Mouse (Mus musculus) heart, adult 2 months (tissue): ENCODE measurements around the gene Sctr. TPM values are rescaled to one million over a fixed set of nuclear protein-coding genes. Genes with fewer than 3 reads are reported as not detected.
A peak's percentile ranks its signal among the peaks of the same experiment; 100 is the strongest.
"Not testable (repeated sequence)": the region's sequence is repeated elsewhere in the genome, so short reads cannot be mapped to it uniquely, and the experiment has no call there.

Experiments
- DNase-seq, 2 experiments: peaks; one replicate each; pipeline ENCODE4 v3.0.0; 2021
- H3K27ac ChIP-seq: fragments of 200-600 bp; 2 replicates; pipeline ENCODE4 v1.8.1; 2022
- H3K27me3 ChIP-seq: fragments of 200-500 bp; 2 replicates; pipeline ENCODE4 v1.6.1; 2012; ENCODE audit warnings: mild to moderate bottlenecking, low read length, inconsistent platforms, mixed read lengths; ENCODE audit not compliant: control insufficient read depth, insufficient read depth
- H3K36me3 ChIP-seq: fragments of 200-500 bp; 2 replicates; pipeline ENCODE4 v1.6.1; 2012; ENCODE audit warnings: low read length, inconsistent platforms; ENCODE audit not compliant: control insufficient read depth, insufficient read depth
- H3K4me1 ChIP-seq: fragments of 200-500 bp; 2 replicates; pipeline ENCODE4 v1.6.1; 2011; ENCODE audit warnings: low read length; ENCODE audit not compliant: control insufficient read depth, insufficient read depth
- H3K4me3 ChIP-seq: fragments of 200-600 bp; 2 replicates; pipeline ENCODE4 v1.8.1; 2022
- H3K79me2 ChIP-seq: fragments of 200-500 bp; replicated peaks from 2 replicates; pipeline ENCODE4 v1.6.1; 2012; ENCODE audit warnings: mild to moderate bottlenecking, inconsistent platforms, low read length, moderate library complexity, mixed read lengths; ENCODE audit not compliant: control insufficient read depth, insufficient read depth
- H3K9ac ChIP-seq: fragments of 200-500 bp; 2 replicates; pipeline ENCODE4 v1.6.1; 2012; ENCODE audit warnings: low read depth, mild to moderate bottlenecking, control low read depth, inconsistent platforms, low read length, mixed read lengths
- CTCF ChIP-seq: fragments of 200-600 bp; IDR thresholded peaks from 2 replicates; pipeline ENCODE4 v1.8.1; 2022; ENCODE audit warnings: antibody characterized with exemption, mild to moderate bottlenecking, moderate library complexity
- EP300 ChIP-seq: fragments of 200-500 bp; IDR thresholded peaks from 2 replicates; pipeline ENCODE4 v1.6.1; 2011; ENCODE audit warnings: low read depth, low read length, control low read depth; ENCODE audit not compliant: insufficient read depth
- POLR2A ChIP-seq: fragments of 200-500 bp; IDR thresholded peaks from 2 replicates; pipeline ENCODE4 v1.6.1; 2011; ENCODE audit warnings: mild to moderate bottlenecking, low read depth, low read length, control low read depth; ENCODE audit not compliant: insufficient read depth
- WGBS: fragments of 180-500 bp; shearing (Covaris S2); methylation state at CpG from one replicate; pipeline ENCODE4 v1.1.7; 2018; 5-methylcytosine and 5-hydroxymethylcytosine counted together
- intact Hi-C: fragments of 180-260 bp; cut with DNase I; formaldehyde crosslinking; loops from one replicate; pipeline ENCODE4 v1.15.1; 2025
- polyA plus RNA-seq: library from polyadenylated mRNA; depleted of rRNA; stranded (reverse); fragments of >200 nt; gene quantifications from 2 replicates; pipeline ENCODE4 v1.2.3, GENCODE M21; 2012
- total RNA-seq, 2 experiments: library from RNA; stranded (reverse); gene quantifications; 2 replicates each; pipeline ENCODE4 v1.2.3; 2021

Sctr gene
- total and polyA plus RNA-seq, 3 experiments, result 0.16 to 0.84 TPM; not detected in 1

GRCm38 (mm10) chr1:120085696-120086095 lies 79.0 kb downstream of the Sctr start:
- 74% methylated on average over 3 of the region's 3 CpGs for WGBS
- Histone ChIP-seq H3K27ac (no peak overlapping the region), H3K36me3 (no peaks in the 10 kb centered on the region), H3K79me2 (no peaks in the 10 kb centered on the region), H3K4me1 (no peaks in the 10 kb centered on the region), H3K9ac (no peak overlapping the region), H3K4me3 (no peak overlapping the region), H3K27me3 (no peaks in the 10 kb centered on the region)
- no peak for TF ChIP-seq EP300
- intact Hi-C loops, result no loop called here
- DNase-seq, result no peak

DNA sequence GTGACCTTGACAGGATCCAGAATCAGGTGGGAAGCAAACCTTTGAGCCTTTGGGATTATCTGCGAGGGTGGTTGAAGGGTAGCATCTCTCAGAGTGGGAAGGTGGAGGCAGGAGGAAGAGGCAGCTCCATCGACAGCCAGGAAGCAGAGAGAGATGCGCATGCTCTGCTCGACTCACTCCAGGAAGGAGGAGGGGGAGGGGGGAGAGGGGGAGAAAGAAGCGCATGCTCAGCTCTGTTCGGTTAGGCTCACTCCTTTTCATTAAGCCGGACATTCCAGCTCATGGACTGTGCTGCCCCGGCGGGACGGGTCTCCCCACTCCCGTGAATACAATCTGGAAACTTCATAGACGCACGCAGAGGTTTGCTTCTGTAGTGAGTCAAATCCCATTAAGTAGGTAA lies 80.0 kb downstream of the Sctr start:
- no peaks in the 10 kb centered on the region for H3K27me3 ChIP-seq
- H3K36me3 ChIP-seq, result no peaks in the 10 kb centered on the region
- intact Hi-C loops, result no loop called here
- no peaks in the 10 kb centered on the region for H3K79me2 ChIP-seq
- no peak overlapping the region for H3K4me3 ChIP-seq
- H3K27ac ChIP-seq, result no peak overlapping the region
- no peak for DNase-seq
- H3K9ac ChIP-seq, result no peak overlapping the region
- 69% methylated on average over 13 of the region's 13 CpGs for WGBS
- H3K4me1 ChIP-seq, result no peaks in the 10 kb centered on the region
- TF ChIP-seq CTCF (no peak), EP300 (no peak), POLR2A (no peak)

- no peak overlapping the region for H3K27ac ChIP-seq
- no peak overlapping the region for H3K4me3 ChIP-seq
- H3K79me2 ChIP-seq, result no peaks in the 10 kb centered on the region
- intact Hi-C loops, result no loop called here
- no peak overlapping the region for H3K9ac ChIP-seq
- TF ChIP-seq EP300 (no peak), POLR2A (no peak), CTCF (no peak)
- DNase-seq, result no peak
- no peaks in the 10 kb centered on the region for H3K4me1 ChIP-seq
- 30% methylated on average over 5 of the region's 5 CpGs for WGBS
- H3K36me3 ChIP-seq, result no peaks in the 10 kb centered on the region
- no peaks in the 10 kb centered on the region for H3K27me3 ChIP-seq
Measured at GRCm38 (mm10) chr1:120089180-120089579, 82.5 kb downstream of the Sctr start.

- peak in 1 of 2 experiments; percentile 52 for DNase-seq
- no peak overlapping the region for H3K4me3 ChIP-seq
- no peaks in the 10 kb centered on the region for H3K4me1 ChIP-seq
- WGBS, result 55% methylated on average over 8 of the region's 8 CpGs
- intact Hi-C loops, result no loop called here
- H3K36me3 ChIP-seq, result no peaks in the 10 kb centered on the region
- TF ChIP-seq EP300, result 0 out of 2 replicates have a peak, but pooled peaks have one; percentile 24
- TF ChIP-seq POLR2A, result no peak
- TF ChIP-seq CTCF, result no peak
- peak overlapping the region; percentile 17; the same call in 1 of the 2 replicates for H3K27ac ChIP-seq
- no peaks in the 10 kb centered on the region for H3K79me2 ChIP-seq
- no peak overlapping the region for H3K9ac ChIP-seq
- no peaks in the 10 kb centered on the region for H3K27me3 ChIP-seq
Measured at GRCm38 (mm10) chr1:120090880-120091570, 84.3 kb downstream of the Sctr start.

DNA sequence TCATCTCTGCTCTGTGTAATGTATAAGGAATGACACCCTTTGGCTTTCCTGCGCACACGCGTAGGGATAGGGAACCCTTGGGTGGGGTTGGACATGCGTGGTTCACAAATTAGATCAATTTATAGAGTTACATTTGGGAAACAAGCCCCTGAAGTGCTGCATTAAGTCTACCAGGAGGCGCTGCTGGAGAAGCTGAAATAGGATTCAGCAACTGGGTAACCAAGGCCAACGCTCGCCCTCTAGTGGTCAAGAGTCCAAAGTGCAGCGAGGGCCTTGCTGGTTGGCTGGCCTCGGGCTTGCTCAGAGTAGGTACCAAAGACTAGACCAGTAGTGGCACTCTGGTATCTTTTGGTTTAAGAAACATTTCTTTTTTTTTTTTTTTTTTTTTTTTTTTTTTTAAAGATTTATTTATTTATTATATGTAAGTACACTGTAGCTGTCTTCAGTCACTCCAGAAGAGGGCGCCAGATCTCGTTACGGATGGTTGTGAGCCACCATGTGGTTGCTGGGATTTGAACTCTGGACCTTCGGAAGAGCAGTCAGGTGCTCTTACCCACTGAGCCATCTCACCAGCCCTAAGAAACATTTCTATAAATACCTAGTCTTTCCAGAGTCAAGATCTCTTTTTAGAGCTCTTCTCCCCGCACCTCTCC lies 86.9 kb downstream of the Sctr start:
- peak; percentile 81 to 85 for DNase-seq
- not testable (repeated sequence) for H3K79me2 ChIP-seq, H3K36me3 ChIP-seq, H3K9ac ChIP-seq, H3K27me3 ChIP-seq, H3K4me1 ChIP-seq, H3K4me3 ChIP-seq, H3K27ac ChIP-seq
- intact Hi-C loops, result loop anchor here (1.0 to 2.0 kb wide), 2 partner anchors 60 to 275 kb away; no protein-coding TSS in a partner anchor
- TF ChIP-seq EP300, result peak; percentile 77
- TF ChIP-seq CTCF, result peak; percentile 79
- WGBS, result 55% methylated on average over 13 of the region's 14 CpGs

DNA sequence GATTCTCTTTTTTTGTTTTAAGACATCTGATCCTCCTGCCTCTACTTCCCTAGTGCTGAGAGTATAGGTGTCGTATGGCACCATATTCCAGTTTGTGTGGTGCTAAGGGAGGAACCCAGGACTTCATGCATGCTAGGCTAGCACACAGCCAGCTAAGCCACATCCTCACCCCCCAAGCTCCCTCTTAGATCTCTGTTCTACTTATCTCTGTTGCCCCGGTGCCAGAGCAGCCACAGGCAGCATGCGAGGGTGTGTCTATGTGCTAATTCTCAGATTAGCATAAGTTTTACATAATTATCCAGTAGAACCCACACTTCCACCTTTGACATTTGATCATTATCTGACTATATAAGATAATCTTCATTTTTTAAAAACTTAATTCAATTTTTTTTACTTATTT lies 88.2 kb downstream of the Sctr start:
- intact Hi-C loops, result loop anchor here (5.0 kb wide), 1 partner anchor 457 kb away; no protein-coding TSS in a partner anchor
- no peaks in the 10 kb centered on the region for H3K4me1 ChIP-seq
- H3K4me3 ChIP-seq, result no peak overlapping the region
- H3K27me3 ChIP-seq, result no peaks in the 10 kb centered on the region
- TF ChIP-seq POLR2A (no peak), EP300 (no peak), CTCF (no peak)
- H3K27ac ChIP-seq, result no peak overlapping the region
- 52% methylated on average over 3 of the region's 3 CpGs for WGBS
- H3K36me3 ChIP-seq, result no peaks in the 10 kb centered on the region
- no peaks in the 10 kb centered on the region for H3K79me2 ChIP-seq
- no peak overlapping the region for H3K9ac ChIP-seq
- no peak for DNase-seq
